Mouse (Mus musculus) lung, postnatal 25 days (tissue): Measurements from ENCODE around the gene Cyp4v3.

Experiments used
- DNase-seq: peaks from one replicate; pipeline ENCODE4 v3.0.0; 2022; ENCODE audit warnings: low spot score

The Cyp4v3 gene

DNA sequence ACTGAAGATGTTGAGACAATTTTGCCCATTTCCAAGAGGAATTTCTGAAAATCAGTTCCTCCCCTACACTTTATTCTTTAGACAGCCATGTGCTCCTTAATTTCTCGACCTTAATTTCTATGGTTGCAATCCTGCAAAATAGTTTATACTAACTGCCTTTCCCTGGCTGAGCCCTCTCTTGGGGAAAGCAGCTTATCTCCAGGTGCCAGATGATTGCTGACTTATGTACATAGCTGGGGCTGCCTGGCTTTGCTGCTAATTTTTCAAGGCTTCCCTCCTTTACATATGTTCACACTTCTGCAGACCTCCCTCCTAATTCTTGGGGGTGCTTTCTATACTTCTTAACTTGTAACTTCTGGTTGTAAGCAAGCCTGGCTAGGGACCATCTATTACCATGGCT is 12.1 kb downstream of the Cyp4v3 start:
- DNase-seq, result no peak

DNA sequence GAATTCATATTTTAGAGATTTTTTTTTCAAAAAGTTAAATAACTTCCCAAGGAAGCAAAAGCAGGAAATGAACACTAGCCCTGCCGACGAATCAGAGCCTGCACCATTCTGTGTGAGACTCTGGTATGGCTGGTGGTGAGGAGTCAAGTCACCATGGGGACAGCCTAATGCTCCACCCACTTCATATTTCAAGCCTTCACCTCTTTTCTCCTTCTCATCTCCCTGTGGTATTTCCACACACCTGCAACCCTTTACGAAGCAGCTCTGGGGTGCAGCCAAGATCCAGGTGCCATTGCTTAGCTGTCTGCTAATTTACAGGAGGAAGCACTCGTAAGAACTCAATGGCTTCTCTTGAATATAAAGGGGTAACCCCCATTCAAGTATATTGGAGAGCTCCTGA is 22.0 kb downstream of the Cyp4v3 start:
- DNase-seq, result no peak

DNA sequence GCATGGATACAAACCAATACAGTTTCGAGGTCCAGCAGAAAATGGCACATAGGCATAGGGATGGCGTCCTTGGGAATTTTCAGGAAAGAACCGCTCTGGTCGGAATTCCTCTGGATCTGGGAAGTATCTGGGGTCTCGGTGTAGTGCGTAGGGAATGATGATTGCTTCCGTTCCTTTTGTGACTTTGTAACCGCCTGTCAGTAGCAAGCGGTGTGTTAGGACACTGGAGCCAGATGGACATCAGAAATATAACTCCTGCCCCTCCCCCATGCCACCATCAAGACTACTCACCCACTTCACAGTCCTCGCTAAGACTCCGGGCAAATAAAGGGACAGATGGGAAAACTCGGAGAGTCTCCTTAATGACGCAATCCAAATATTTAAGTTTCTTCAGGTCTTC is 24.6 kb downstream of the Cyp4v3 start, which contains the start of gene Gm45753:
Gene Gm45753 (minus strand): TSS at position 101 of the 400 bp plus-strand sequence.
- DNase-seq, result no peak

DNA sequence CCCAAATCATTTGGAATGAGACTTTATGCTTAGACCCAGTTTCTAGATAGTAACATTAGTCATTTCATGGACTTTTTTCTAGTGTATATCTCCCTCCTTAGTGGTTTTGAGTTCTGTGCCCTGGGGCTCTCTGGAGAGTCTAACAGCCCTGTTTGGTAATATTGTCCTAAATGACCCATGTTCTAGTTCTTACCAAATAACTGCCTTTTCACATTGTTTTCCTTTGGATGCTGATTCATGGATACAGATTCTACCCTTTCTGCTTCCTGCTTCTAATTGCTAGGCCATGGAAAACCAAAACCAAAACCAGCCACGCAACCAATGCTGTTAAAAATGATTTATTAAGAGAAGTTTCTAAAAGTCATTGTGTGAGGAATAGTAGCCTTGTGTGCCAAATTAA is 27.5 kb downstream of the Cyp4v3 start:
- no peak for DNase-seq

DNA sequence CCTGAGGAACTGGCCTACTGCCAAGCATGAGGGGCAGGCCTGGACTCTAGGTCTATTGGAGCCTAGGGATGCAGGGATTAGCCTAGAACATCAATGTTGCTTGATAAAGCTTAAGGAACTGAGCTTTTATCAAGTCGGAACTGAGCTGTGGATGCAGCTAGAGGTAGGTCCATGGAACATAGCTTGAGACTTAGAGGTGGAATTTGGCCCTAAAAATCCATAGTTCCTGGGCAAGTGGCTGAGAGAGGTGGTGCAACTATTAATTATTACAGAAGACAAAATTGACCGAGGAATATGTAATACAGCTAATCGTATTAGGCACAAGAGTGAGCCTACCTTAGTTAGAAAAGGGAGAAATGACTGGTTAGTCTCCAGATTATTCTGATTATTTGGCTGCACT is 28.7 kb downstream of the Cyp4v3 start:
- no peak for DNase-seq

DNA sequence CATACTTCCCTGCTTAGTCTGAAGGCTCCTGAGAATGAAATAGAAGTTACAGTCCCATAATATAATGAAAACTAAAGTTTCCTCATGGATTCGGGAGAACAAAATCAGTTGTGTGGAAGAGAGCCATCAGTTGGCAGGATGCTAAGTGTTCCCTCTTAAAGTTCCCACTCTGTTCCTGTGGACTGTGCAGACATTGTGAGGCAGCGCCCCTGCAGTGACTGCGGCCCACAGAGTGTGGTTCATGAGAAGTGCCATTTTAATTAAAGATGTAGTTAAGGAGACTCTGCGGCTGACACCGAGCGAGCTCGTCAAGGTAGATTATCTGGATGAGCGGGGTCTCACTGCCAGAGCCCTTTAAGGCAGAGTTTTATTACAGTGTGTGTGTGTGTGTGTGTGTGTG is 30.6 kb downstream of the Cyp4v3 start:
- no peak for DNase-seq

DNA sequence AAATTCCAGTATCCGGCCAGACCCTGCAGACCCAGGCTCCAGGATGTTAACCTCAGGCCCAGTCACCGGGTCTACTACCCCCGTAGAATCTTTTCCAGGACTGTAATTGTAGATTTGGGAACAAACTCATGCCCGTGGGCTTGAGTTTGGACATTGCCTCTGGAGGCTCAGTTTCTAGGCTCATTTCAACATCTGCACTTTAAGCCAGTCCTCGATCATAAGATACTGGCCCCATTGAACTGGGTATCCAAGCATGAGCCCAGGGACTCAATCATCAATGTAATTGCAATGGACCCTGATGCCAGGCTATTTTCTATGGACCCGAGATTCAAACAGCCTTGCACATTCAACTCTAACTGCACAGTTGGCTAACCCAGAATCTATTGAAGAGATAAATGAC is 37.7 kb downstream of the Cyp4v3 start:
- DNase-seq, result no peak

DNA sequence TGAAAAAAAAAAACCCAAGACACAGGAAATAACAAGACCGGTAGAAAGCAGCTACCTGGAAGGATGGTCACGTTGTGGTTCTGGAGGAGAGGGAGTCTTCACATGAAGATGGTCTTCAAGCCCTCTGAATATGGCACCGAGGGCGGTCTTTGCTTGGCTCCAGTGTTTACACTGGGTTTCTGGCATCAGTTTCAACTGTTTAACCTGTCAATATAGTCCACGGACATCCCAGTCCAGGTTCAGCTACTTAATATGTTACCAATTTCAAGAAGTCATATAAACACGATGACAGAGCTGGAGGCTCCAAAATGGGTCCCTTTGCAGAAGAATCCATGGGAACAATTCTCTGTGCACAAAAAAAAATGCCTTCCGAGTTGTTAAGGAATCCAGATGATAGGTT is 38.3 kb downstream of the Cyp4v3 start, which contains the start of gene Klkb1:
Gene Klkb1 (minus strand): TSS at position 173 of the 400 bp plus-strand sequence.
- DNase-seq, result no peak

DNA sequence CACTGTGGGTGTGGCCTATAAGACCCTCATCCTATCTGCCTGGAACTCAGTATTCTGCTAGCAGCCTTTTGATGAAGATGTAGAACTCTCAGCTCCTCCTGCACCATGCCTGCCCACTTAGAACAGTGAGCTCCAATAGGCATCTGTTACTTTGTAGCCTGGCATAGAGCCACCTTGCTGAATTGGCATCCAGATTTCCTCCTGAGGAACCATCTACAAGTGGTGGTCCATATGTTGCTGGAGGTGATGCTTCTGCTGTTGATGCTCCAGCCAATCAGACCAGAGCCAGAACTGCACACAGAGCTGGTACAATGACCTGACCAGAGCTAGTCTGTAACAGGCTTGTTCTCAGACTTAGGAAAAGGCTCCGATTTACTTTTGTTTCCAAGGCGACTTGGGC is 41.2 kb downstream of the Cyp4v3 start:
- no peak for DNase-seq

DNA sequence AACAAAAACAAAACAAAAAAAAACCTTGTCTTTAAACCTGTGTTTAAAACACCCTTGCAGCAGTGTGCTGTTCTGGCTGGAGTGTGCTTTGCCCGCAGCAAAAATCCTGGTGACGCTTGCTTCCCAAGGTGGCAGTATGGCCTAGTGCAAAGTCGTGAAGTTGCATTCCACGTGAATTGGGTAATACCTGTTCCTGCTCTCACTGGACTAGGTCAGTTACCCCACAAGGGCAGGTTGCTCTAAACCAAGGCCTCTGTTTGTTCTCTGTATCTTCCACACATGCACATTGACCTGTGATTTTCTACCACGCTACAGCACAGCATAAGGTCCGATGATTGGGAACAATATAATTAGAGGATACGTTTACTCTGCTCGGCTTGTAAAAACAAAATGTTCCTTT is 51.4 kb downstream of the Cyp4v3 start:
- DNase-seq, result peak; percentile 38

DNA sequence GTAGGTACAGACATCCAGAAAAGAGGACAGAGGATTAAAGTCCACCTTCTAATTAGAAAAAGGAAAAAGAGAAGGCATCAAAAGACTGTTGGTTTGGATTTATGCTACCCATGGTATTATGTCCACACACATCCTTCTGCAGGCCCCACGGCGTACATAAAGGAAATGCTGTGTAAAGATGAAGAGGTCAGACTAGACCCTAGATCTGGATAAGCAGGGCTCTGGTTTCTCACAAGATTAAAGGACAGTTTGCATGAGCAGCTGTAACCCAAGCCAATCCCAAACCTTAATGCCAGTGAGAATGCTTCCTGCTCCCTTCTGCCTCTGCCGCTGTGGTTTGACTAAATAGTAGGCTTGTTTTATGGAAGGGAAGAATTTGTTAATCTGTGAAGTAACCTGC is 55.6 kb downstream of the Cyp4v3 start:
- no peak for DNase-seq

DNA sequence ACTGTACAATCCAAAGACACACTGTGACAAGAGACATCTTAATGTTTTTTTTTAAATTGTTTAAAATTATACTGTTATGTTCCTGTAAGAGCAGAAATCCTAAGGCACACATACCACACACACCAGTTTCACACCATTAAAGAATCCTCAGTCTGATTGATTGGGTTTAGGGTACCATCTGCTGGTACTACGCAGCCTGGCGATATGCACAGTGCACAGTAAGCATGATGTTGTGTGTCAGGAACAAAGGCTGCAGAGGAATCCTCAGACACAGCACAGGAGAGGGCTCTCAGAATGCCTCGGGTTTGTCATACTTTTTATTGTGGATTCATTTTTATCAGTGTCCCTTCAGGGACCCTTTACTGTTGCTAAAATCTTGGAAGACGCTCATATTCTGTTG is 58.7 kb downstream of the Cyp4v3 start:
- DNase-seq, result no peak

DNA sequence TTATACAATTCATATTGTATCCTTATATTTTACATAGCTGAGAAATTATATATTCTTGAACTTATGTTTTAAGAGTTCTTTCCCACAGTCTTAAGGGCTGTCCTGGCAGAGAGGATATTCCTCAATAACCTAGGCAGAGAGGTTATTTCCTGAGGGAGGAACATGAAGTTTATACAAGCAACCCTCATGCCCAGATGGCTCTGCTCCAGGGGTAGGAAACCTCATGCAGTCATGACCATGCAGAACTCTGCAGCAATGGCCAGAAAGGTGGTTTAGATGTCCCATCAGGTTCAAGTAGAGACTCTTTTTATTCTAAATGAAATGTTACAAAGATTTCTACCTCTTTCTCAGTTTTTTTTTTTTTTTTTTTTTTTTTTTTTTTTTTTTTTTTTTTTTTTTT is 64.0 kb downstream of the Cyp4v3 start:
- no peak for DNase-seq

DNA sequence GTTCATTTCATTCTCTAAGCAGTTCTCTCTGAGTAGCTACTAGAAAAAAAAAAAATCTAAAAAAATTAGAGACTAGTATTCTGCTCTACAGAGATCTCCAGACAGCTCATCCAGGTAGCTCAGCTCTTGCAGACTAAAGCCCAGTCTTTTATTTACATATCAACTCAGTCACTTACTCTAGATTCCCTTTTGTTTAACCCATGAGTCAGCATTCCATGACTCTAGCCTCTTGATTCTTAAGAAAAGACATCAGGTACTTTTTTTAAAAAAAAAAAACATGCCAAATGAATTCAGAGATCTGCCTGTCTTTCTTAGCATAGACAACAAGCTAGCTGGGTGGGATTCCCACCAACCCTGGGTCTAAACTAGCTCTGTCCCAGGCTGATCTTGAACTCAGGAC is 64.5 kb downstream of the Cyp4v3 start:
- no peak for DNase-seq

DNA sequence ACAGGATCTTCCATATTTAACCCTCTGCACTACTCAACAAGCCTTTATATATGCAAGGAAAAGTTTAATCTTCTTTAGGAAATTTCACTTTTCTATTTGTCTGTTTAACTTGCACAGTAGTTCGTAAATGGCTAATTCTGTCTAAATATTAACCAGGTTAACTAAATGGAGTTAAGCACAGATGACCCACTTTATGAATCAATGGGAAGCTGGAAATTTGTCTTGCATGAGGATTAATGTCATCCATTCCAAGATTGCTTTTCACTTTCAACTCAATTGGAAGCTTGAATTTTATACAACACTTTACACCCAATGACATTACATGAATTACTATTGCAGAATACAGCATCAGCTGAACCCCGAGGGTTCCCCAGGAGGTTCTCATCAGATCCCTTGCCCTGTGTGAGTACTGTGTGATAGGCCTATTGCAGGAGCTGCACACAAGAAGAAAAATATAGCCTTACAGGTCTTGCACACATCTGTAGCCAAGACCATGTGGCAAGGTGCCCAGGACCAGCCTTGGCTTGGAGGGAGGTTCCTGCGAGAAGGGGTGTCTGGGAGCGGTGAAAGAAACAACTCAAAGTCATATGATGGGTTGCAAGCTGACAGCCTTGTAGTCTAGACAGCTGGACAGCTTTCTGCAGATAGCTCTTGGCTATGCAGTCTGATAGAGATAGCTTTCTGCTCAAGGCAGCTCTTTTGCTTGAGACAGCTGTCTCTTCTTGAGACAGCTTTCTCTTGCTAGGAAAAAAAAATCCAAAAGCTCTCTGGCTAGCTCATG is 65.2 kb downstream of the Cyp4v3 start:
- DNase-seq, result no peak

DNA sequence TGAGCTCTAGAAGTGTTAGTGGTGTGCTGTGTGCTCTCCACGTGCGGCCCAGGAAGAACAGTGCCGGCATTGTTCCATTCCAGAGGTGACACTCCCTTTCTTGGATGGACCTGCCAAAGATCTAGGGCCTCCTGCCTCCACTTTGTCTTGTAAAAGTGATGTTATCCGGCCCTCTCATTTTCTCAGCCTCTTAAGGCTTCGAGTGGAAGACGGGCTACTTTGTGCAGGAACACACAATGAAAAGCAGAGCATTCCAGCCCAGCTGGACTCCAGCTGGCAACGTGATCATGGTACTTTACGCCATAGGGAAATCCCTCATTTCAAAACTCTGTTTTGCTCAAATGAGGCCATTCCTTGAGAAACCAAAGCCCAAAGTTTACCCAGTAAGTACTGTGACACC is 66.0 kb downstream of the Cyp4v3 start:
- peak; percentile 67 for DNase-seq

DNA sequence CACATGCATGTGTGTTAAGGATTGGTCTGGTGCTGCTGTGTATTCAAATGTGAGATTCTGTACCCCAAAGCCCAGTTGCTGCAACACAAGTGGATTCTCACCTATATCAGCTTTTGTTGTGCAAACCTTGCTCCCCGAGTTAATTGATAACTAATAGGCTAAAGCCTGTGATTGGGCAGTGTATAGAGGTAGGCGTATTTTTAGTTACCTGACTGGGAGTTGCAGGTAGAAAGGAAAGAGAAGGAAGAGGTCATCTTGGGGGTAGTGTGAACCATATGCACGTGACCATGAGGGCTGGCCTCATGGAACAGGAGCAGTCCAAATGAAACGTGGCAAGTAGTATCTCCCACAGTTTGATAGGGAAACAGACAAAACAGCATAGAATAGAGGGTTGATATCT is 68.1 kb downstream of the Cyp4v3 start:
- no peak for DNase-seq

DNA sequence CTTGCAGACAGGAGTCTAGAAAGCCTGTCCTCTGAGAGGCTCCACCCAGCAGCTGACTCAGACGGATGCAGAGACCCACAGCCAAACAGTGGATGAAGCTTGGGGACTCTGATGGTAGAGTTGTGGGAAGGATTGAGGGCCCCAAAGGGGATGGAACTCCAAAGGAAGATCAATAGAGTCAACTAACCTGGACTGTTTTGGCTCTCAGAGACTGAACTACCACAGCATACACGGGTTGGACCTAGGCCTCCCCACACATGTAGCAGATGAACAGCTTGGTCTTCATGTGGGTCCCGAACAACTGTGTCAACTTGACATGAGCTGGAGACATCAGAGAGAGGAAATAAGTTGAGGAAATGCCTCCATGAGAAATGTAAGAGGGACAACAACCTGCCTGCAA is 70.2 kb downstream of the Cyp4v3 start:
- DNase-seq, result no peak

DNA sequence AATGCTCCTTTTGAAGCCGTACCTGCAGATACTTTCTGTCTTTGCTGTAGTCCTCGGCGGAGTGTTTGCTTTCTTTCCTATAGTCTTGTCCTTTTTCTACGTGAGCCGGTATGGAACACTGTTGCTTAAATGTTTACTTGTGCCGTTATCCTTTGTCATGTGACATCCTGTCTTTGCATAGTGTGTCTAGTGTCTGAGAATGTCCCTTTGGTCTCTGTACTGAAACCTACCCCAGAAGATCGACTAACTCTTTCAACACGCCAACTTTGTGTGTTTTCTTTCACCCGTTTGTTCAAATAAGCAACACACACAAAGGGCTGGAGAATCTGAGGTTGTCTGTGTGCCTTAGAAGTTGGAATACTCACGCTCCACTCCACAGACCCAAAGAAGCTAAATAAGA is 71.1 kb downstream of the Cyp4v3 start, which contains the start of gene F11:
Gene F11 (minus strand): TSS at position 112 of the 400 bp plus-strand sequence.
- no peak for DNase-seq

DNA sequence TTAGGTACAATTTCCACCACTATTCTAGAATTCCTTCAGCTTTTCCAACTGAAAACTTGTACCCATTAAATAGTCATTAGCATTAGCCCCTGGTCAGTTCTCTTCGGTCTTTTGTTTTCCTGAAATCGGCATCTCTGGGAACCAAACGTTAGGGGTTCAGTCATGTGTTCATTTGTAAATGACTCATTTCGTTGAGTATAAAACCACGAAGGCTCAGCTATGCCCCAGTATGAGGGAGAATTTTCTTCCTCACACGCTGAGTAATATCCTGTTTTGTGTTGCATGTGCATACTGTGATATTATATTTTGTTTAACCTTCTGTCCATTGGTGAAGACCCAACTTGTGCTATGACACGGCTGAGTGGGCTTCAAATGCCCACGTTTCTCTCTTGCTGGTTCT is 74.6 kb downstream of the Cyp4v3 start:
- DNase-seq, result no peak

DNA sequence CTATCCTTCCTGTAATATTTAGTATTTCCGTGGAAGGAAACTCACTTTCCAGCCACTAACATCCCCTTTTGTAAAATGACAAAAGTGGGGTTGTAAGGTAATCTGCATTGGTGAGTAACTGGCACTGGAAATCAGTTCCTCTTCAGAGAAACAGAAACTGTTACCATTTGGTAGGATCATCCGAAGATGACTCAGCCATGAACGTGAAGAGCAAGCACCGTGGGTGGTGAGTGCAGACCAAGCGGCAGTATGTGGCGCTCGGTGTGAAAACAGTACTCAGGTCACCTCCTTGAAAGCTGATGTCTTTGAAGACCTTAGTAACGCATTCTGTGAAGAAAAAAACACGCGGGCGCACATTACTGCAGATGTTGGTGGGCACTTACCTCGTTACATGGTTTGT is 78.0 kb downstream of the Cyp4v3 start:
- DNase-seq, result no peak
